Comparison of ENCODE assay signal across 8 mouse cellular contexts in genomic region chr4:154927899-154928337, GRCm38 (mm10).
DNase-seq lines count a peak whose midpoint lies in the region.

No protein-coding gene starts in this region.

- peak; percentile 35 for DNase-seq in 3134 (ENCODE audit: extremely low read depth, insufficient read length, low spot score)
- peak; percentile 55 for DNase-seq in MN1 (ENCODE audit: low spot score)
- peak; percentile 72 to 77 for DNase-seq in heart, adult 9 months (ENCODE audit: low spot score in 2 of 2)
- DNase-seq in kidney, postnatal 10 days, result peak; percentile 57
- DNase-seq in lung, postnatal 4 days, result peak; percentile 62 to 63
- DNase-seq in thymus, postnatal 4 days, result peak; percentile 58
- no peak for DNase-seq in ovary, postnatal 36 days (ENCODE audit: low spot score)
- no peak for DNase-seq in right cerebral cortex, postnatal 14 days

Comparison
In these comparisons a context has a peak if more than half of its experiments do, and no peak if none do; other contexts are left out.
1. DNase-seq: peak in 3134 (single experiment), MN1 (single experiment), heart, adult 9 months (2 of 2), kidney, postnatal 10 days (single experiment), lung, postnatal 4 days (2 of 2) and thymus, postnatal 4 days (single experiment); none in ovary, postnatal 36 days (single experiment) and right cerebral cortex, postnatal 14 days (single experiment).